In genomic region chr17:46578650-46579049, GRCm38 (mm10) we compare ENCODE assay signal across 16 mouse cellular contexts. TPM values are rescaled to one million over a fixed set of nuclear protein-coding genes. Genes with fewer than 3 reads are reported as not detected.
DNase-seq lines count a peak whose midpoint lies in the region; ATAC-seq and TF ChIP-seq lines count a peak whose summit lies in the region.
"Had no signal": no experiment of that assay in that cellular context is flagged by ENCODE, and none has a peak within 500 bp of the region (broad histone marks: within the 10 kb centered on the region; RNA-seq: fewer than 3 reads in every experiment).

No protein-coding gene starts in this region.

- H3K9ac ChIP-seq in heart, postnatal 0 days (replicated peaks; ENCODE audit: low read depth, low read length) = no peak overlapping the region
- H3K9ac ChIP-seq in CH12.LX (ENCODE audit: insufficient read depth, low read depth) = no peak overlapping the region
- H3K9ac ChIP-seq: heart, embryonic 12.5 days had no signal

- no peaks in the 10 kb centered on the region for H3K79me2 ChIP-seq in CH12.LX (replicated peaks; ENCODE audit: control insufficient read depth, extremely low read depth, insufficient read depth, poor library complexity, severe bottlenecking)

- no peak for DNase-seq in heart, postnatal 0 days (ENCODE audit: low spot score)
- no peak for DNase-seq in heart, postnatal 4 days
- no peak for DNase-seq in layer of hippocampus, adult 2 months (ENCODE audit: low spot score in 2 of 2)
- no peak for DNase-seq in layer of hippocampus, adult 11-12 months (ENCODE audit: low spot score)
- no peak for DNase-seq in CH12.LX (ENCODE audit: extremely low read depth)
- peak; percentile 28 for DNase-seq in embryonic facial prominence, embryonic 10.5 days (ENCODE audit: low spot score)
- DNase-seq in adrenal gland, postnatal 36 days = no peak
- no peak for DNase-seq in gastrocnemius, postnatal 4 days (ENCODE audit: low spot score in 2 of 2)
- DNase-seq: adrenal gland, postnatal 25 days; B cell, adult 2 months; cerebellum, postnatal 36 days; gastrocnemius, postnatal 14 days had no signal

- 79% methylated on average over 5 of the region's 5 CpGs for WGBS in heart, postnatal 0 days
- 82% methylated on average over 5 of the region's 5 CpGs for WGBS in embryonic facial prominence, embryonic 10.5 days

- TF ChIP-seq RAD21 in CH12.LX (IDR thresholded peaks at IDR 0.05; ENCODE audit: low read depth, low read length) = peak; percentile 6

- peaks cover 69% of the 10 kb centered on the region for H3K36me3 ChIP-seq in heart, postnatal 0 days (replicated peaks; ENCODE audit: control insufficient read depth, insufficient read depth, low read length)
- no peaks in the 10 kb centered on the region for H3K36me3 ChIP-seq in CH12.LX (replicated peaks in 1 of 2; ENCODE audit: control insufficient read depth in 1 of 2, insufficient read depth in 1 of 2, low read length in 1 of 2)
- H3K36me3 ChIP-seq in embryonic facial prominence, embryonic 10.5 days (replicated peaks) = peaks cover 92% of the 10 kb centered on the region
- H3K36me3 ChIP-seq: G1E had no signal

- 0 out of 2 replicates have a peak, but pooled peaks have one; percentile 27 for ATAC-seq in heart, postnatal 0 days (ENCODE audit: insufficient read depth, low read depth)

- no peaks in the 10 kb centered on the region for H3K9me3 ChIP-seq in heart, postnatal 0 days (replicated peaks; ENCODE audit: control insufficient read depth, low read length)
- H3K9me3 ChIP-seq in CH12.LX (replicated peaks; ENCODE audit: low read length) = peaks cover 10% of the 10 kb centered on the region
- H3K9me3 ChIP-seq in embryonic facial prominence, embryonic 10.5 days = peaks cover 6% of the 10 kb centered on the region; the same call in 1 of the 2 replicates

- H3K4me3 ChIP-seq in heart, postnatal 0 days (ENCODE audit: low read depth, low read length) = no peak overlapping the region
- H3K4me3 ChIP-seq in layer of hippocampus, adult 2 months = no peak overlapping the region
- H3K4me3 ChIP-seq in CH12.LX (replicated peaks in 1 of 3; ENCODE audit: low read depth in 2 of 3, low read length in 2 of 3, poor library complexity in 1 of 3) = no peak overlapping the region
- H3K4me3 ChIP-seq in embryonic facial prominence, embryonic 10.5 days = no peak overlapping the region
- H3K4me3 ChIP-seq: heart, embryonic 12.5 days; left cerebral cortex, adult 2 months had no signal

- no peak for TF ChIP-seq POLR2A in CH12.LX (IDR thresholded peaks at IDR 0.05; ENCODE audit: low read depth, low read length)

- H3K4me1 ChIP-seq in heart, postnatal 0 days (ENCODE audit: control insufficient read depth, insufficient read depth) = no peaks in the 10 kb centered on the region
- no peaks in the 10 kb centered on the region for H3K4me1 ChIP-seq in CH12.LX (ENCODE audit: control insufficient read depth in 1 of 2, insufficient read depth in 2 of 2)
- no peaks in the 10 kb centered on the region for H3K4me1 ChIP-seq in embryonic facial prominence, embryonic 10.5 days
- H3K4me1 ChIP-seq: heart, embryonic 12.5 days had no signal

- peak; percentile 36; the same call in 1 of the 2 replicates for TF ChIP-seq CTCF in heart, postnatal 0 days (IDR thresholded peaks at IDR 0.05; ENCODE audit: low read depth)
- TF ChIP-seq CTCF in layer of hippocampus, adult 2 months (conservative IDR thresholded peaks at IDR 0.05) = peak; percentile 50
- TF ChIP-seq CTCF in CH12.LX (conservative IDR thresholded peaks at IDR 0.05 in 1 of 2, IDR thresholded peaks at IDR 0.05 in 1 of 2; ENCODE audit: low read depth in 2 of 2, low read length in 2 of 2) = peak in 1 of 2 experiments; percentile 30; a peak in 1 of 4 replicates

- no peaks in the 10 kb centered on the region for H3K27me3 ChIP-seq in heart, postnatal 0 days (ENCODE audit: control insufficient read depth, insufficient read depth, low read length)
- H3K27me3 ChIP-seq in CH12.LX (replicated peaks) = peaks cover 11% of the 10 kb centered on the region
- H3K27me3 ChIP-seq in embryonic facial prominence, embryonic 10.5 days (replicated peaks; ENCODE audit: low read depth, poor library complexity, severe bottlenecking) = no peaks in the 10 kb centered on the region
- H3K27me3 ChIP-seq: heart, embryonic 12.5 days had no signal

- no peak overlapping the region for H3K27ac ChIP-seq in heart, postnatal 0 days (ENCODE audit: low read depth)
- H3K27ac ChIP-seq in layer of hippocampus, adult 2 months = no peak overlapping the region
- H3K27ac ChIP-seq in CH12.LX (ENCODE audit: insufficient read depth, low read depth) = no peak overlapping the region
- H3K27ac ChIP-seq in embryonic facial prominence, embryonic 10.5 days (replicated peaks) = no peak overlapping the region
- H3K27ac ChIP-seq: left cerebral cortex, adult 2 months; macrophage had no signal

- no peak overlapping the region for H3K4me2 ChIP-seq in heart, postnatal 0 days (ENCODE audit: low read depth, low read length)
- no peak overlapping the region for H3K4me2 ChIP-seq in CH12.LX (ENCODE audit: insufficient read depth, low read depth, poor library complexity, severe bottlenecking)
- H3K4me2 ChIP-seq: heart, embryonic 12.5 days had no signal

- no peak for TF ChIP-seq EP300 in heart, postnatal 0 days (IDR thresholded peaks at IDR 0.05; ENCODE audit: low read depth)
- no peak for TF ChIP-seq EP300 in CH12.LX (IDR thresholded peaks at IDR 0.05; ENCODE audit: low read length)

- dilution Hi-C loops in CH12.LX (cut with MboI; ENCODE audit: extremely low pct_ligation_motif_present, extremely low pct_unique_long_range_greater_than_20kb, low sequenced_read_pairs) = no loop called here

- in situ Hi-C loops in CH12.LX (cut with MboI; ENCODE audit: low pct_ligation_motif_present, low pct_unique_long_range_greater_than_20kb, low sequenced_read_pairs) = no loop called here

TF ChIP-seq in CH12.LX, 34 proteins besides CTCF, POLR2A, EP300 and RAD21:
- TF ChIP-seq SMC3 (IDR thresholded peaks at IDR 0.05; ENCODE audit: low read depth, low read length) (peak; percentile 12; the same call in 1 of the 2 replicates), RCOR1 (conservative IDR thresholded peaks at IDR 0.05; ENCODE audit: low read depth, low read length) (no peak)
TF ChIP-seq in CH12.LX: peak in this region for 1.

RNA-seq across cellular contexts. Expression of gene Srf, which starts 22.7 kb away (rescaled TPM):
- 192 and 271 TPM in 2 replicates for total RNA-seq in heart, postnatal 0 days (2014; rRNA removed; ENCODE audit: low replicate concordance)
- polyA plus RNA-seq in heart, postnatal 0 days (2015; fragmentation: Nextera tagmentation; extraction: Ambion mirVana) = 6.4 and 8.8 TPM in 2 replicates
- total RNA-seq in heart, postnatal 4 days (2021) = 100 to 1,000 TPM; 184 to 210 TPM
- total RNA-seq in layer of hippocampus, adult 2 months (2021) = 10 to 100 TPM; 75.7 to 90.9 TPM
- total RNA-seq in CH12.LX (2012; rRNA removed) (38.2 and 48.1 TPM in 2 replicates), CH12.LX (2014; rRNA removed) (40.8 and 54.5 TPM in 2 replicates)
- polyA plus RNA-seq in CH12.LX (2012; ENCODE audit: insufficient read length, low read depth) = 60.1 and 81.6 TPM in 2 replicates
- polyA plus RNA-seq in embryonic facial prominence, embryonic 10.5 days (2016; fragmentation: Nextera tagmentation; extraction: Ambion mirVana) = 5.6 and 7.0 TPM in 2 replicates
- total RNA-seq in adrenal gland, postnatal 36 days (2021) = 10 to 100 TPM; 43.1 to 46.5 TPM
- total RNA-seq in gastrocnemius, postnatal 4 days (2021) = 10 to 100 TPM; 81.5 to 84.4 TPM

RNA-seq across cellular contexts. Expression of gene Cul9, which starts 32.5 kb away (rescaled TPM):
- total RNA-seq in heart, postnatal 0 days (2014; rRNA removed; ENCODE audit: low replicate concordance) = 12.7 and 20.3 TPM in 2 replicates
- polyA plus RNA-seq in heart, postnatal 0 days (2015; fragmentation: Nextera tagmentation; extraction: Ambion mirVana) = 4.9 and 6.1 TPM in 2 replicates
- 10 to 100 TPM; 12.0 to 12.6 TPM for total RNA-seq in heart, postnatal 4 days (2021)
- 10 to 100 TPM; 66.1 to 68.4 TPM for total RNA-seq in layer of hippocampus, adult 2 months (2021)
- total RNA-seq in CH12.LX (2012; rRNA removed) (0.08 TPM in 2 replicates), CH12.LX (2014; rRNA removed) (0.05 TPM in 1 of 2 replicates, not detected in the other)
- 0.27 and 0.65 TPM in 2 replicates for polyA plus RNA-seq in CH12.LX (2012; ENCODE audit: insufficient read length, low read depth)
- 5.2 and 6.1 TPM in 2 replicates for polyA plus RNA-seq in embryonic facial prominence, embryonic 10.5 days (2016; fragmentation: Nextera tagmentation; extraction: Ambion mirVana)
- total RNA-seq in adrenal gland, postnatal 36 days (2021) = 10 to 100 TPM; 21.5 to 25.5 TPM
- total RNA-seq in gastrocnemius, postnatal 4 days (2021) = 10 to 100 TPM; 13.5 to 15.0 TPM

RNA-seq across cellular contexts. Expression of gene Ptk7, which starts 50.7 kb away (rescaled TPM):
- 57.9 and 70.4 TPM in 2 replicates for total RNA-seq in heart, postnatal 0 days (2014; rRNA removed; ENCODE audit: low replicate concordance)
- polyA plus RNA-seq in heart, postnatal 0 days (2015; fragmentation: Nextera tagmentation; extraction: Ambion mirVana) = 16.9 and 17.2 TPM in 2 replicates
- 10 to 100 TPM; 34.8 to 36.2 TPM for total RNA-seq in heart, postnatal 4 days (2021)
- 1 to 10 TPM; 8.5 to 8.8 TPM for total RNA-seq in layer of hippocampus, adult 2 months (2021)
- total RNA-seq in CH12.LX (2012; rRNA removed) = 2.9 and 4.8 TPM in 2 replicates
- 0.11 and 0.14 TPM in 2 replicates for total RNA-seq in CH12.LX (2014; rRNA removed)
- polyA plus RNA-seq in CH12.LX (2012; ENCODE audit: insufficient read length, low read depth) = 0.20 and 0.29 TPM in 2 replicates
- polyA plus RNA-seq in embryonic facial prominence, embryonic 10.5 days (2016; fragmentation: Nextera tagmentation; extraction: Ambion mirVana) = 92.5 and 95.1 TPM in 2 replicates
- 10 to 100 TPM in 1 of 2 experiments, 1 to 10 TPM in 1; 6.8 to 11.7 TPM for total RNA-seq in adrenal gland, postnatal 36 days (2021)
- 10 to 100 TPM; 46.2 to 50.0 TPM for total RNA-seq in gastrocnemius, postnatal 4 days (2021)

Comparison
In these comparisons a context has a peak if more than half of its experiments do, and no peak if none do; other contexts are left out.
1. RNA of gene Cul9, which starts 32.5 kb away (total RNA-seq): 66.1 to 68.4 TPM in layer of hippocampus, adult 2 months, 21.5 to 25.5 TPM in adrenal gland, postnatal 36 days, 12.7 to 20.3 TPM in heart, postnatal 0 days, 13.5 to 15.0 TPM in gastrocnemius, postnatal 4 days and 12.0 to 12.6 TPM in heart, postnatal 4 days; 0.05 to 0.08 TPM in CH12.LX; every median in the first group is over 10 times any median in the second.